Mouse (Mus musculus) Patski (cell line): ENCODE data around the gene Tor4a. TPM values are rescaled to one million over a fixed set of nuclear protein-coding genes. Genes with fewer than 3 reads are reported as not detected.
A peak's percentile ranks its signal among the peaks of the same experiment; 100 is the strongest.

Source experiments
- ATAC-seq: fragments of 100-300 bp; one replicate; pipeline ENCODE4 v1.8.0; 2021
- CTCF ChIA-PET: fragments of 350-600 bp; sonication (Branson Sonifier 250); formaldehyde crosslinking; loops from one replicate; lab custom pipeline; 2022; ENCODE audit warnings: inconsistent platforms; lab: Charles Lee
- POLR2A ChIA-PET: fragments of 350-600 bp; sonication (Branson Sonifier 250); formaldehyde crosslinking; loops from one replicate; lab custom pipeline; 2022; ENCODE audit warnings: antibody characterized with exemption, inconsistent platforms; lab: Charles Lee
- DNase-seq: peaks from one replicate; pipeline ENCODE4 v3.0.0-alpha.2; 2011; ENCODE audit warnings: low read depth, low spot score
- H3K27me3 ChIP-seq: fragments of 371-371 bp; one replicate; pipeline ENCODE4 v1.5.1; 2021
- CTCF ChIP-seq: fragments of 100-300 bp; IDR thresholded peaks from one replicate; pipeline ENCODE4 v1.5.1; 2021
- in situ Hi-C: fragments of 300-500 bp; cut with MboI; formaldehyde crosslinking; loops from 3 replicates; pipeline ENCODE4 v1.11.1; 2018; ENCODE audit warnings: low pct_unique_long_range_greater_than_20kb, mixed read lengths
- polyA plus RNA-seq: library from polyadenylated mRNA; unstranded; gene quantifications from one replicate; pipeline ENCODE4 v1.2.3, GENCODE M21; 2021

The Tor4a gene
- polyA plus RNA-seq, 1 experiment from 2014 or later: 7.0 TPM

DNA sequence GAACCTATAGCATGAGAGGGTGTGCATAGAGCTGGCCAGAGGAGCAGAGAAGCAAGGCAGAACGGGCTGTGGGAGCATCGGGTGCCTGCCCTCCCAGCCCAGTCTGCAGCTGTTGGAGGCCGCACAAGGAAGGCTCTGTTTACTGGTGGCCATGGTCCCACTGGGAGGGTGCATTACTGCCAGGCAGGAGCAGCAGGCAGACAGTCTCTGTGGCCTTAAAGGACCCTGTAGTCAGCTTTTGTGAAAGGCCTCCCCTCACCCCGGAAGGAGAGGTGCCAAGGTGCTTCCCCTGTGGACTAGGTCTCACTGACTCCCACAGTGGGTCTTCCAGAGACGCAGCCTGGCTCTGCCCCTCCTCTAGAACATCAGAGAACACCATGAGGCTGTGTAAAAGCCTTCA, 30.2 kb upstream of the Tor4a start:
- in situ Hi-C loops: no loop called here
- no peak for TF ChIP-seq CTCF
- CTCF ChIA-PET: interaction anchor here (1.7 to 3.4 kb wide), 7 partner anchors 16 to 38 kb away, joined by 4 to 34 read pairs (median 16); partner anchors contain the start of genes Nelfb, Tmem203 and Tor4a
- POLR2A ChIA-PET: interaction anchor here (0.7 to 1.5 kb wide), 3 partner anchors 18 to 38 kb away, joined by 4 to 13 read pairs (median 5); no protein-coding TSS in a partner anchor
- peaks cover 15% of the 10 kb centered on the region for H3K27me3 ChIP-seq
- ATAC-seq: no peak
- DNase-seq: no peak

DNA sequence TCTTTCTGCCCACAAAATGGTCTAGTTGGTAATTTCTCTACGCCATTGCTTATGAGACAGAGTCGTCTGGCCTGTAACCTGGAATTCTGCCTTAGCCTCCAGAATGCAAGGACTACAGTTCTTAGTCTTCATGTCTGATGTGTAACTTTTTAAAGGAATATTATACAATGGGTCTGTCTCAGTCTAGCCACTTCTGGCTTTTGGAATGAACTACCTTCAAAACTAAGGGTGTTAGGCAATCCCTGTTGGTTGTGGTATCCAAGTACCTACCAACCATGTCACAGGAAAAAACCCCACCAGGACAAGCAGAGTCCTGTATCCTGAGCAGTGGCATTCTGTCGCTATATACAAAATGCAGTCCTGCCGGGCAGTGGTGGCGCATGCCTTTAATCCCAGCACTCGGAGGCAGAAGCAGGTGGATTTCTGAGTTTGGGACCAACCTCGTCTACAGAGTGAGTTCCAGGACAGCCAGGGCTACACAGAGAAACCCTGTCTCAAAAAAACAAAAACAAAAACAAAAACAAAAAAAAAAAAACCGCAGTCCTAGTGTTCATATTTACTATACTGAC, 29.2 kb upstream of the Tor4a start:
- in situ Hi-C loops: no loop called here
- ChIA-PET CTCF (interaction anchor here (3.4 kb wide), 1 partner anchor 32 kb away, joined by 25 read pairs; no protein-coding TSS in a partner anchor), POLR2A (interaction anchor here (0.6 to 1.3 kb wide), 3 partner anchors 15 to 41 kb away, joined by 3 to 4 read pairs (median 3); no protein-coding TSS in a partner anchor)
- no peak for ATAC-seq
- no peak for DNase-seq
- no peak for TF ChIP-seq CTCF
- H3K27me3 ChIP-seq: peaks cover 5% of the 10 kb centered on the region

DNA sequence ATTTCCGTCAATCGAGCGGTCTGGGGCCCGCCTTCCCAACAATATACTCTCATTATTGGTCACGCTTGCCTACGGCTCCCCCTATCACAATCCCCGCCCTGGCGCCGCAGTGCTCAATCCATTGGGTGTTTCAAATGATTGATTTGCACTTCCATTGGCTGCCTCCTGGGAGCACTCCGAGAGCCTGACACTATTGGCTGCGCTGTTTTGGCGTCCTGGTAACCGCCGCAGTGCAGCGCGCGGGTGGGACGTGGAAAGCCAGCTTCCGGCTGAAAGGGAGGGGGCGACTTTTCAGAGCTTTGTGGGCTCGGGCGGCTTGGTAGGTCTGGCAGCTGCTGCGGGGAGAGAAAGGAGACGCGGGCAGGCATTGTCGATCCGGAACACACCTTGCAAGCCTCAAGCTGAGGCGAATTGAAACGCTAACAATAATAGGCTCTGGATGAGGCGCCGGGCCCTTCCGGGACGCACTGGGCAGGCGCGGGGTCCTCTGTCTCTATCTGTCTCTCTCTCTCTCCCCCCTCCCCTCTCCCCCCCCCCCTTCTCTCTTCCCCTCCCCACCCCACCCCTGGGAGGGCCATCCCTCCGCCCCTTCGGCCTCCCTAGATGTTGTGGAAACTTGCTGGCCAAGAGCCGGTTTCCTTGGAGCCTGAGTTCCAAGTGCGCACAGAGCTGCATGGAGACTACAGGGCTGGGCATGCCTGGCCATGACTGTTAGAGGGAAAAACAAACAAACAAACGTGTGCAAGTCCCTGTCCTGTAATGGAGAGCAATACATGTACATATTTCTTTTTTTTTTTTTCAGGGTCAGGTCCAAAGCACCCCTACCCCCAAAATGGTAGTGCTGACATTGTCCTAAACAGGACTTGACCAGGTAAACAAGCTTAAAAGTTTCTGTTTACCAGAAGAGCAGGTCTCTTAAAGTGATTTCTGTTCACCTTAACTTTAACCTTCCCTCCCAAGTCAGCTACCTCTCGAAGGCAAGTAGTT, 28.4 kb upstream of the Tor4a start:
- H3K27me3 ChIP-seq: no peaks in the 10 kb centered on the region
- TF ChIP-seq CTCF: no peak
- ChIA-PET CTCF (interaction anchor here (1.7 kb wide), 1 partner anchor 31 kb away, joined by 3 read pairs; no protein-coding TSS in a partner anchor), POLR2A (interaction anchor here (1.3 to 2.2 kb wide), 3 partner anchors 15 to 42 kb away, joined by 3 to 8 read pairs (median 5); no protein-coding TSS in a partner anchor)
- in situ Hi-C loops: no loop called here
- DNase-seq: peak; percentile 97
- ATAC-seq: peak; percentile 85

DNA sequence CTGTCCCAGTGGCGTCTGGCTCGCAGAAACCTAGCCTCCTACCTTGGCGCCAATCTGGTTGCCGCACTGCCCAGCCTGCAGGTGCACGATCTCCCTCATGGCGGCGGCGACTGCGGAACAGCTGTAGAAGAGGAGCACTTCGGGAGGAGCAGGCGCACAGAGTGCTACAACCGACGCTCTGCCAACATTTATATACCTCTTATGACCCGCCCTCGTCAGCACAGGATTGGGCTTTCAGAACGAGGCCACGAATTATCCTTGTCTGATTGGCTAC, 27.7 kb upstream of the Tor4a start, which contains the start of gene Tubb4b:
Tubb4b (minus strand) TSS at position 211 of the 274 bp plus-strand sequence.
- DNase-seq (no peak), ATAC-seq (no peak)
- no peaks in the 10 kb centered on the region for H3K27me3 ChIP-seq
- in situ Hi-C loops: no loop called here
- ChIA-PET POLR2A (interaction anchor here (1.5 to 2.2 kb wide), 3 partner anchors 11 to 41 kb away, joined by 3 to 8 read pairs (median 5); no protein-coding TSS in a partner anchor), CTCF (interaction anchor here (1.7 kb wide), 1 partner anchor 30 kb away, joined by 3 read pairs; no protein-coding TSS in a partner anchor)
- no peak for TF ChIP-seq CTCF

DNA sequence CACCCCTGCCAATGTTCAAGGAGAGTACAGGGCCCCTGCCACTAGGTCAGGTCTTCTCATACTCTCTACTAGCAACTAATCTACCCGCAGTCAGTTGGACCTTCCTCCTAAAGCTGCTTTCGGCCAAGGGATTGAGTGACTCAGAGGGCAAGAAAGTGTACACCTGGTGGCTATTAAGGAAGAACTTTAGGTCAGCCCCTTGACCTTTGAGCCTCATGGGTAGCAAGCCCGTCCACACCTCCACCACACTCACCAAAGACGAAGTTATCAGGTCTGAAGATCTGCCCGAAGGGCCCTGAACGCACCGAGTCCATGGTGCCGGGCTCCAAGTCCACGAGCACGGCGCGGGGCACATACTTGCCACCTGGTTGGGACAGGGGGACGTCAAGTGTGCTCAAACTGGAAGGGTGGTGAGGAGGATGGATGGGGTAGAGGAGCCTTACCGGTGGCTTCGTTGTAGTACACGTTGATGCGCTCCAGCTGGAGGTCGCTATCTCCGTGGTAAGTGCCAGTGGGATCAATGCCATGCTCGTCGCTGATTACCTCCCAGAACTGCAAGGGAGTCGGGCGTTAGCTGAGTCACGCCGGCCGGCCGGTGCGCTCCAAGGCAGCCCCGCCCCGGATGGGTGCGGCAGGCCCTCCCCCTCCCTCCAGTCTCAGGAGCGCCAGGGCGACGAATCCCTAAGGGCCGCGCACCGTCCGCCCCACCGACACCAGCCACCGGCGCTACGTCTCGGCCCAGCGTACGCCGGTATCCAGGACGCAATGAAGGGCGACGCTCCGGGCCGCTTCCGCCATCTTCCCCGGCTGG, 27.2 kb upstream of the Tor4a start:
- POLR2A ChIA-PET: interaction anchor here (0.7 to 2.2 kb wide), 4 partner anchors 11 to 1128 kb away, joined by 3 to 8 read pairs (median 6); no protein-coding TSS in a partner anchor
- ATAC-seq (peak; percentile 31), DNase-seq (peak; percentile 15)
- CTCF ChIA-PET: interaction anchor here (1.7 kb wide), 1 partner anchor 30 kb away, joined by 3 read pairs; no protein-coding TSS in a partner anchor
- H3K27me3 ChIP-seq: no peaks in the 10 kb centered on the region
- no peak for TF ChIP-seq CTCF
- in situ Hi-C loops: no loop called here

DNA sequence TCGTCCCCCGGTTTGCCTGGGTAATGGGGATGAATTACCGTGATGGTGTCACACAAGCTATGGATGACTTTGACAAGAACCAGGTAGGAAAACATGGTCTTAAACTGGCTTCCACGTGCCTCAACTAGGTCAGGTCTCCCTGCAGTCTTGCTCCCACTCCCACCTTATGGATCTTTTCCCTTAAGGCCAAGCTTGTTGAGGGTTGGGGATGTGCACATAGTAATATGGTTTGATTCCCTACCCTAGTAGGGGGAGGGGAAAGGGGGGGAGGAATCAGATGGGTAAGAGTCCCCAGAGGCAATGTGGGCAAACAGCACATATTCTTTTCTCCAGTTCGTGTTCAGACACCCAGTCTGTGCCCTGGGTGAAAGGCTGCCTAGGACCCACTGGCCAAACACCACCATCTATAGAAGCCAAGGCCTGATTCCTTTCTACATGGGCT, 24.7 kb upstream of the Tor4a start:
- in situ Hi-C loops: no loop called here
- POLR2A ChIA-PET: interaction anchor here (1.7 kb wide), 1 partner anchor 10 kb away, joined by 5 read pairs; the partner anchor contains the start of gene Nelfb
- ATAC-seq: no peak
- no peaks in the 10 kb centered on the region for H3K27me3 ChIP-seq
- no peak for TF ChIP-seq CTCF
- CTCF ChIA-PET: interaction anchor here (1.1 to 2.4 kb wide), 4 partner anchors 8 to 27 kb away, joined by 3 to 10 read pairs (median 6); no protein-coding TSS in a partner anchor
- no peak for DNase-seq

DNA sequence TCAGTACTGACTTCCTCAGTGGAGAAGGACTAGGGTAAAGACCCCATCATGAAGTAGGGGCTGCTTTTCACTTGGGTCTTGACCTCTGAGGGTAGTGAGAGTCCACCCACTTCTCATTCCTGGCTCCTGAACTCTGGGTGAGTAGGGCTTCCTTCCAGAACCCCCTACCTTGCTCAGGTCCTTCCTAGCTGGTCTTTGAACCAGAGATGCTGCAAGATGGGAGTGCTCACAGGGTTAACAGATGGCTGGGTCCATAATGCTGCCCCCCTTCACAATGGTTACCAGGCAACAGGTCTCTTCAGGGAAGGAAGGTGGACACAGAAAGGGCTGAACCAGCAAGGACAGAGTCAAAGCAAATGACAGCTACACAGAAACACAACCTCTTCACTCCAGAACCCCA, 21.8 kb upstream of the Tor4a start, which contains the start of gene Fam166a:
Fam166a (plus strand) TSS at position 301 of the 400 bp plus-strand sequence.
- CTCF ChIA-PET: no interaction called here
- H3K27me3 ChIP-seq: no peaks in the 10 kb centered on the region
- no peak for TF ChIP-seq CTCF
- POLR2A ChIA-PET: no interaction called here
- DNase-seq (no peak), ATAC-seq (no peak)
- in situ Hi-C loops: no loop called here

DNA sequence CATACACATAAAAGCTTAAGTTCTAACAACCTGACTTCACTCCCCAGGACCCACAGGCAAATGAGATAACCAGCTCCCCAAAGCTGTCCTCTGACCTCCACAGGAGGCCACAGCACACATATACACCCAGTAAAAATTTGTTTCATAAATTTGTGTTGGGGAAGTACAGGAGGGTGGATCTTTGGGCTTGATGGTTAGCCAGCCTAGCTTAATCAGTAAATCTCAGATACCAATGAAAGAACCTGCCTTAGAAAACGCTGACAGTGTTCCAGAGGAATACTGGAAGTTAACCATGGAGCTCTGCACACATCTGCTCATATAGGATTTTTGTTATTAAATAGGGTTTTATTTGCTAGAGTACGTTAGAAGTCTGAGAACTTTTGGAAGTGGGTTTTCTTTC, 21.0 kb upstream of the Tor4a start:
- TF ChIP-seq CTCF: no peak
- ChIA-PET POLR2A (no interaction called here), CTCF (interaction anchor here (0.6 kb wide), 1 partner anchor 11 kb away, joined by 3 read pairs; no protein-coding TSS in a partner anchor)
- DNase-seq (no peak), ATAC-seq (no peak)
- in situ Hi-C loops: no loop called here
- no peaks in the 10 kb centered on the region for H3K27me3 ChIP-seq

DNA sequence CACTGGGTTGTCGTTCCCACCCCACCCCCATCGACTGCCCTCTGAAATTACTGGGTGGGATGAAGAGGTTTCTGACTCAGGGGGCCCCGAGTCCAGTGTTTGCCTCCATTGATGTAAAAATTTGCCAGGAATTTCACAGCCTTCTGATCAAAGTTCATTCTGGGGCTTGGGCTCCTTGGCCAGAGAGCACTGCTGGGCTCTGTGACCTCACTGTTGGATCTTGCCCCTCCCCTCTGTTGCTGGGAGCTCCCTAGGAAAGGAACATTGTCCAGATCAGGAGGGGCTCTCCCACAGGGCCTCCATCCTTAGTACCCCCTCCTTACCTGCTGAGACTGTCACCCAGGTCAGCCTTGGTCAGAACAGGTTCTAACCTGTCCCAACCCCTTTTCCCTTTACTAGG, 17.8 kb upstream of the Tor4a start, which contains the start of gene Stpg3:
Stpg3 (minus strand) TSS at position 194 of the 400 bp plus-strand sequence.
- no peak for ATAC-seq
- H3K27me3 ChIP-seq: no peaks in the 10 kb centered on the region
- no peak for TF ChIP-seq CTCF
- DNase-seq: no peak
- POLR2A ChIA-PET: no interaction called here
- in situ Hi-C loops: no loop called here
- CTCF ChIA-PET: no interaction called here
